Mouse (Mus musculus) ovary, adult 10 weeks (tissue): ENCODE measurements around the gene Clint1. TPM values are rescaled to one million over a fixed set of nuclear protein-coding genes. Genes with fewer than 3 reads are reported as not detected.

Source experiments
- polyA plus RNA-seq: library from polyadenylated mRNA; stranded (reverse); fragments of 350-450 nt; fragmentation: Illumina TruSeq; extraction: RNeasy Lipid Tissue Mini Kit (QIAGEN cat#74804); gene quantifications from one replicate; pipeline ENCODE4 v1.2.3, GENCODE M21; 2014

Clint1 gene
- 135 TPM for polyA plus RNA-seq

GRCm38 (mm10) chr11:45851516-45852123, at the start of gene Clint1:
Clint1 (plus strand) TSS chr11:45852051.

GRCm38 (mm10) chr11:45944643-45945156, 92.8 kb downstream of the Clint1 start, which contains the start of gene Lsm11:
Lsm11 (minus strand) TSS chr11:45944935.

DNA sequence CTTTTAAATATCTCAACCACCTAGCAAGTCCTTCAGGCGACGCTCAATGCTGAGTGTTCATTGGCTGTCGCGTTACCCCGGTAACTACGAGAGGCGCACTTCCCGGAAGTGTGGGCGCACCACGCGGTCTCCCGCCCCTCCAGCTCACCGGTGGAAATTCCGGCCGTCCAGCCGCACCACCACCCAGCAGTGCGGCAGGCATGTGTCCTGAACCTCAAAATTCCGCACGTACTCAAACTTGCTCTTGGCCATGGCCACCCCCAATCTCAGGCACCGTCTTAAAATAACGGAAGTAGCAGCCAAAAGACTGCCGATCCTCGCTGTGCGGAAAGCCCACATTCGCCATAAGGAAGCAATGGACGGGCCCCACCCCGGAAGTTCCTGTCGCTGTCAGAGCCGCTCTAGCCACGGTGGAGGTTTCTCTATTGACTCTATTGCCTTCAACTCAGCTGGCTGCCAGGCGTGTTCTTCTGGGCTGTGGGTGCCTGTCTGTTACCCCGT, 103.3 kb downstream of the Clint1 start, which contains the start of gene Thg1l:
Gene Thg1l, minus strand, starts transcription at position 368 of the 501 bp plus-strand sequence.

Other genes starting within 250 kb of the Clint1 start
- 4.2 TPM for gene Lsm11, start 92.9 kb downstream of the Clint1 start, polyA plus RNA-seq
- 11.5 TPM for gene Thg1l, start 103.4 kb downstream of the Clint1 start, polyA plus RNA-seq
- 0.23 TPM for gene Sox30, start 128.3 kb downstream of the Clint1 start, polyA plus RNA-seq
- 1.6 TPM for gene Gm12166, start 200.3 kb downstream of the Clint1 start, polyA plus RNA-seq
- 7.6 TPM for gene Adam19, start 203.9 kb downstream of the Clint1 start, polyA plus RNA-seq